Mouse (Mus musculus) MEL (cell line): ENCODE data around the gene Acot4. TPM values are rescaled to one million over a fixed set of nuclear protein-coding genes. Genes with fewer than 3 reads are reported as not detected.
"Not testable (repeated sequence)": the region's sequence is repeated elsewhere in the genome, so short reads cannot be mapped to it uniquely, and the experiment has no call there.

ENCODE experiments used
- DNase-seq: peaks from one replicate; pipeline ENCODE4 v3.0.0; 2011; ENCODE audit warnings: low read depth, low spot score
- H3K27ac ChIP-seq: 2 replicates; pipeline ENCODE4 v1.5.1; 2012; ENCODE audit warnings: low read depth, mild to moderate bottlenecking, control low read depth, low read length, moderate library complexity; ENCODE audit not compliant: control insufficient read depth
- H3K27me3 ChIP-seq, 2 experiments: fragments of 150-350 bp in 1 of 2; sonication (generic) in 1 of 2; 2 replicates each; pipeline ENCODE4 v1.6.1; 2012; ENCODE audit warnings: low read length in 2 of 2, mild to moderate bottlenecking in 2 of 2, improper control_type of control experiment in 1 of 2, moderate library complexity in 1 of 2; ENCODE audit not compliant: insufficient read depth in 2 of 2, control insufficient read depth in 1 of 2
- H3K36me3 ChIP-seq, 2 experiments: 2 replicates each; pipeline ENCODE4 v1.6.1; 2012 to 2014; ENCODE audit warnings: low read length in 2 of 2, improper control_type of control experiment in 1 of 2, inconsistent platforms in 1 of 2, mild to moderate bottlenecking in 1 of 2; ENCODE audit not compliant: insufficient read depth in 2 of 2, control insufficient read depth in 1 of 2
- H3K4me1 ChIP-seq, 2 experiments: fragments of 150-350 bp in 1 of 2; sonication (generic) in 1 of 2; 2 replicates each; pipeline ENCODE4 v1.6.1; 2012; ENCODE audit warnings: low read length in 2 of 2, improper control_type of control experiment in 1 of 2, mild to moderate bottlenecking in 1 of 2; ENCODE audit not compliant: insufficient read depth in 2 of 2, control insufficient read depth in 1 of 2
- H3K4me3 ChIP-seq, 2 experiments: fragments of 150-350 bp in 1 of 2; sonication (generic) in 1 of 2; 2 replicates each; pipeline ENCODE4 v1.5.1; 2012; ENCODE audit warnings: low read depth in 2 of 2, low read length in 2 of 2, mild to moderate bottlenecking in 2 of 2, moderate library complexity in 2 of 2, control low read depth in 1 of 2, improper control_type of control experiment in 1 of 2; ENCODE audit not compliant: control insufficient read depth in 1 of 2, insufficient read depth in 1 of 2
- H3K79me2 ChIP-seq: 2 replicates; pipeline ENCODE4 v1.6.1; 2012; ENCODE audit warnings: mild to moderate bottlenecking, low read length, moderate library complexity; ENCODE audit not compliant: control insufficient read depth, poor library complexity, insufficient read depth
- H3K9ac ChIP-seq: 2 replicates; pipeline ENCODE4 v1.6.1; 2012; ENCODE audit warnings: low read depth, mild to moderate bottlenecking, control low read depth, low read length, moderate library complexity; ENCODE audit not compliant: control insufficient read depth, poor library complexity, severe bottlenecking
- H3K9me3 ChIP-seq: fragments of 150-350 bp; sonication (generic); replicated peaks from 2 replicates; pipeline ENCODE4 v1.6.1; 2012; ENCODE audit warnings: mild to moderate bottlenecking, low read length, improper control_type of control experiment, moderate library complexity; ENCODE audit not compliant: insufficient read depth
- BHLHE40 ChIP-seq: IDR thresholded peaks from 2 replicates; pipeline ENCODE4 v1.6.1; 2012; ENCODE audit warnings: low read depth, mild to moderate bottlenecking, inconsistent platforms, low read length, improper control_type of control experiment, borderline replicate concordance
- CHD2 ChIP-seq: IDR thresholded peaks from 2 replicates; pipeline ENCODE4 v1.6.1; 2011; ENCODE audit warnings: low read length, improper control_type of control experiment
- E2F4 ChIP-seq: IDR thresholded peaks from 2 replicates; pipeline ENCODE4 v1.6.1; 2011; ENCODE audit warnings: low read depth, low read length, improper control_type of control experiment, borderline replicate concordance
- EP300 ChIP-seq, 2 experiments: IDR thresholded peaks; 2 replicates each; pipeline ENCODE4 v1.6.1; 2011; ENCODE audit warnings: improper control_type of control experiment in 2 of 2, low read length in 2 of 2, low read depth in 1 of 2, mild to moderate bottlenecking in 1 of 2
- ETS1 ChIP-seq: IDR thresholded peaks from 2 replicates; pipeline ENCODE4 v1.6.1; 2012; ENCODE audit warnings: low read depth, mild to moderate bottlenecking, inconsistent platforms, low read length, improper control_type of control experiment, moderate library complexity
- GABPA ChIP-seq: IDR thresholded peaks from 2 replicates; pipeline ENCODE4 v1.6.1; 2012; ENCODE audit warnings: low read depth, mild to moderate bottlenecking, inconsistent platforms, low read length, improper control_type of control experiment, moderate library complexity
- GATA1 ChIP-seq: IDR thresholded peaks from 2 replicates; pipeline ENCODE4 v1.6.1; 2011; ENCODE audit warnings: low read depth, low read length, improper control_type of control experiment
- HCFC1 ChIP-seq: IDR thresholded peaks from 2 replicates; pipeline ENCODE4 v1.6.1; 2012; ENCODE audit warnings: low read depth, mild to moderate bottlenecking, inconsistent platforms, low read length, improper control_type of control experiment, moderate library complexity
- JUND ChIP-seq: IDR thresholded peaks from 2 replicates; pipeline ENCODE4 v1.6.1; 2011; ENCODE audit warnings: low read depth, mild to moderate bottlenecking, improper control_type of control experiment, low read length
- KAT2A ChIP-seq: conservative IDR thresholded peaks from 2 replicates; pipeline ENCODE4 v1.6.1; 2012; ENCODE audit warnings: low read depth, low read length, improper control_type of control experiment, inconsistent platforms
- MAFK ChIP-seq: IDR thresholded peaks from 2 replicates; pipeline ENCODE4 v1.6.1; 2011; ENCODE audit warnings: low read depth, mild to moderate bottlenecking, low read length, improper control_type of control experiment, borderline replicate concordance
- MAX ChIP-seq: IDR thresholded peaks from 2 replicates; pipeline ENCODE4 v1.6.1; 2011; ENCODE audit warnings: low read length, improper control_type of control experiment
- MAZ ChIP-seq: IDR thresholded peaks from 2 replicates; pipeline ENCODE4 v1.6.1; 2012; ENCODE audit warnings: low read depth, mild to moderate bottlenecking, inconsistent platforms, low read length, improper control_type of control experiment
- MEF2A ChIP-seq: IDR thresholded peaks from 2 replicates; pipeline ENCODE4 v1.6.1; 2014; ENCODE audit warnings: low read depth, mild to moderate bottlenecking, inconsistent platforms, low read length, improper control_type of control experiment; ENCODE audit not compliant: poor library complexity, insufficient replicate concordance, severe bottlenecking; ENCODE audit errors: extremely low read depth
- MXI1 ChIP-seq: IDR thresholded peaks from 2 replicates; pipeline ENCODE4 v1.6.1; 2011; ENCODE audit warnings: mild to moderate bottlenecking, low read depth, low read length, improper control_type of control experiment
- MYB ChIP-seq: IDR thresholded peaks from 2 replicates; pipeline ENCODE4 v1.6.1; 2011; ENCODE audit warnings: mild to moderate bottlenecking, low read depth, low read length, improper control_type of control experiment
- MYC ChIP-seq: IDR thresholded peaks from 2 replicates; pipeline ENCODE4 v1.6.1; 2011; ENCODE audit warnings: low read depth, mild to moderate bottlenecking, low read length, improper control_type of control experiment, moderate library complexity
- NELFE ChIP-seq: IDR thresholded peaks from 2 replicates; pipeline ENCODE4 v1.6.1; 2011; ENCODE audit warnings: low read depth, low read length, improper control_type of control experiment
- POLR2A ChIP-seq, 2 experiments: IDR thresholded peaks; 2 replicates each; pipeline ENCODE4 v1.6.1; 2011 to 2012; ENCODE audit warnings: low read length in 2 of 2, mild to moderate bottlenecking in 2 of 2, control low read depth in 1 of 2, improper control_type of control experiment in 1 of 2, low read depth in 1 of 2, moderate library complexity in 1 of 2; ENCODE audit not compliant: control insufficient read depth in 1 of 2, insufficient read depth in 1 of 2, poor library complexity in 1 of 2
- POLR2AphosphoS2 ChIP-seq: IDR thresholded peaks from 2 replicates; pipeline ENCODE4 v1.6.1; 2011; ENCODE audit warnings: low read length, improper control_type of control experiment
- POLR2AphosphoS5 ChIP-seq: IDR thresholded peaks from 2 replicates; pipeline ENCODE4 v1.6.1; 2012; ENCODE audit warnings: low read depth, borderline replicate concordance, mild to moderate bottlenecking, inconsistent platforms, low read length, moderate library complexity, mixed read lengths
- RCOR1 ChIP-seq: IDR thresholded peaks from 2 replicates; pipeline ENCODE4 v1.6.1; 2012; ENCODE audit warnings: low read depth, mild to moderate bottlenecking, inconsistent platforms, low read length, improper control_type of control experiment
- SIN3A ChIP-seq: IDR thresholded peaks from 2 replicates; pipeline ENCODE4 v1.6.1; 2012; ENCODE audit warnings: low read length, improper control_type of control experiment, inconsistent platforms
- SMC3 ChIP-seq: IDR thresholded peaks from 2 replicates; pipeline ENCODE4 v1.6.1; 2011; ENCODE audit warnings: low read depth, low read length, improper control_type of control experiment
- TCF12 ChIP-seq: IDR thresholded peaks from 2 replicates; pipeline ENCODE4 v1.6.1; 2014; ENCODE audit warnings: low read depth, mild to moderate bottlenecking, inconsistent platforms, low read length, improper control_type of control experiment, moderate library complexity
- UBTF ChIP-seq: IDR thresholded peaks from 2 replicates; pipeline ENCODE4 v1.6.1; 2012; ENCODE audit warnings: low read depth, mild to moderate bottlenecking, inconsistent platforms, low read length, improper control_type of control experiment, moderate library complexity, borderline replicate concordance; ENCODE audit not compliant: insufficient read depth
- USF1 ChIP-seq: IDR thresholded peaks from 2 replicates; pipeline ENCODE4 v1.6.1; 2014; ENCODE audit warnings: low read depth, mild to moderate bottlenecking, inconsistent platforms, low read length, improper control_type of control experiment, moderate library complexity
- USF2 ChIP-seq, 2 experiments: IDR thresholded peaks; 2 replicates each; pipeline ENCODE4 v1.6.1; 2011 to 2012; ENCODE audit warnings: improper control_type of control experiment in 2 of 2, low read length in 2 of 2, borderline replicate concordance in 1 of 2, inconsistent platforms in 1 of 2, low read depth in 1 of 2, mild to moderate bottlenecking in 1 of 2; ENCODE audit not compliant: insufficient read depth in 1 of 2
- ZC3H11A ChIP-seq: IDR thresholded peaks from 2 replicates; pipeline ENCODE4 v1.6.1; 2012; ENCODE audit warnings: low read depth, mild to moderate bottlenecking, inconsistent platforms, low read length, improper control_type of control experiment
- ZMIZ1 ChIP-seq: IDR thresholded peaks from 2 replicates; pipeline ENCODE4 v1.6.1; 2012; ENCODE audit warnings: low read depth, mild to moderate bottlenecking, inconsistent platforms, low read length, improper control_type of control experiment, moderate library complexity
- ZNF384 ChIP-seq: IDR thresholded peaks from 2 replicates; pipeline ENCODE4 v1.6.1; 2012; ENCODE audit warnings: low read depth, mild to moderate bottlenecking, inconsistent platforms, low read length, improper control_type of control experiment
- polyA plus RNA-seq, 2 experiments: library from polyadenylated mRNA; stranded (reverse) in 1 of 2; unstranded in 1 of 2; fragments of >175 nt in 1 of 2; fragments of >200 nt in 1 of 2; gene quantifications; 2 replicates each; pipeline versions ENCODE4 v1.2.1 to v1.2.4; 2012; ENCODE audit warnings: low replicate concordance in 2 of 2, low read depth in 1 of 2; ENCODE audit not compliant: insufficient read length in 2 of 2, insufficient read depth in 1 of 2, missing spikeins in 1 of 2
- total RNA-seq: library from RNA; depleted of rRNA; stranded (reverse); fragments of 300-350 nt; gene quantifications from 2 replicates; pipeline ENCODE4 v1.2.3, GENCODE M21; 2012

Gene Acot4
- total and polyA plus RNA-seq, 3 experiments, result 0.08 TPM; not detected in 1

DNA sequence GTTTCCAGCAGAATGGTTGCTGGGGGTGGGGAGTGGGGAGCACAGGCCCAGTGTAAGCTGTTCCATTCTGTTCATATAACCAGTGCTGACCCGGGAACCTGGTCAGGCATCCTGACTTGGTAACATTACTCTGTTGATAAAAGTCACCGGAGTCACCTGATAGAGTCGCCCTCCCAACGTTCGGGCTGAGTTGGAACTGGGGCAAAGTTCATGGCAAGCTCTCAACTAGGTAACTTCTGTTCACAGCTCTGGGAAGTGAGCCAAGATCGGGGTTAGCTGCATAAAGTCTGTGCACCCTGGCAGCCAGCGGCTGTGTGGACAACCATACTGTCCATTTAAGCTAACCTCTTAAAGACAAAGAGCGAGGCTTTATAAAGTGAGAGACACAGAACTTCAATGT, 38.9 kb upstream of the Acot4 start:
- peak; percentile 80 for DNase-seq
- peak; percentile 40; the same call in 1 of the 2 replicates for TF ChIP-seq BHLHE40
- TF ChIP-seq ETS1, result peak; percentile 52
- TF ChIP-seq USF1, result peak; percentile 48; the same call in 1 of the 2 replicates
- TF ChIP-seq EP300 (IDR thresholded peaks at IDR 0.05; ENCODE audit: low read depth in 1 of 2, low read length in 2 of 2), result 0 out of 4 replicates have a peak, but pooled peaks of 1 of the 2 experiments have one; percentile 12
- H3K9ac ChIP-seq, H3K9me3 ChIP-seq, H3K79me2 ChIP-seq, H3K27me3 ChIP-seq: not testable (repeated sequence)
- Histone ChIP-seq H3K27ac (peak overlapping the region; percentile 23), H3K4me3 (peak overlapping the region; percentile 26 to 44; a peak in 2 of 4 replicates), H3K4me1 (peaks cover 16 to 18% of the 10 kb centered on the region in 2 experiments), H3K36me3 (peaks cover 0 to 24% of the 10 kb centered on the region in 2 experiments; a peak in 2 of 4 replicates)

GRCm38 (mm10) chr12:84000418-84000817, 37.8 kb upstream of the Acot4 start:
- Histone ChIP-seq H3K79me2 (no peaks in the 10 kb centered on the region), H3K36me3 (peaks cover 0 to 24% of the 10 kb centered on the region in 2 experiments; a peak in 2 of 4 replicates), H3K9me3 (no peaks in the 10 kb centered on the region), H3K4me3 (peak overlapping the region in 1 of 2 experiments; percentile 11; a peak in 1 of 4 replicates), H3K27ac (peak overlapping the region; percentile 72), H3K4me1 (peaks cover 16 to 18% of the 10 kb centered on the region in 2 experiments), H3K27me3 (no peaks in the 10 kb centered on the region), H3K9ac (no peak overlapping the region)
- DNase-seq, result peak; percentile 82
- TF ChIP-seq MYB (0 out of 2 replicates have a peak, but pooled peaks have one; percentile 50), MXI1 (no peak), SIN3A (peak; percentile 75; the same call in 1 of the 2 replicates), MAX (no peak), GATA1 (peak; percentile 90), NELFE (no peak), GABPA (no peak), POLR2AphosphoS5 (no peak), BHLHE40 (peak; percentile 66; the same call in 1 of the 2 replicates), MEF2A (no peak), MAFK (peak; percentile 25; the same call in 1 of the 2 replicates), USF2 (IDR thresholded peaks at IDR 0.05; ENCODE audit: borderline replicate concordance in 1 of 2, insufficient read depth in 1 of 2, low read depth in 1 of 2, low read length in 2 of 2) (no peak), HCFC1 (no peak; the same call in 1 of the 2 replicates), TCF12 (peak; percentile 79), CHD2 (no peak; the same call in 1 of the 2 replicates), RCOR1 (peak; percentile 83), USF1 (no peak), ZNF384 (peak; percentile 6; the same call in 1 of the 2 replicates), POLR2AphosphoS2 (no peak), KAT2A (no peak), ZMIZ1 (no peak), ETS1 (peak; percentile 93), MYC (peak; percentile 33; the same call in 1 of the 2 replicates), SMC3 (no peak), E2F4 (no peak), ZC3H11A (no peak), POLR2A (IDR thresholded peaks at IDR 0.05; ENCODE audit: control insufficient read depth in 1 of 2, insufficient read depth in 1 of 2, low read depth in 1 of 2, low read length in 2 of 2, poor library complexity in 1 of 2) (no peak), JUND (no peak), MAZ (no peak), UBTF (no peak)
